Mouse (Mus musculus) lung, embryonic 14.5 days (tissue): ENCODE data around the gene Spata18. TPM values are rescaled to one million over a fixed set of nuclear protein-coding genes. Genes with fewer than 3 reads are reported as not detected.

Source experiments
- ATAC-seq: fragments of 200-750 bp; cut with Nextera tagmentation; 2 replicates; pipeline ENCODE4 v1.8.0; 2017; ENCODE audit warnings: mild to moderate bottlenecking, moderate TSS enrichment, moderate library complexity; ENCODE audit not compliant: insufficient read depth
- DNase-seq: peaks from one replicate; pipeline ENCODE4 v3.0.0-alpha.2; 2015
- H3K27ac ChIP-seq: fragments of 300-500 bp; sonication (generic); 2 replicates; pipeline ENCODE4 v1.5.1; 2014; ENCODE audit warnings: low read depth, mild to moderate bottlenecking, moderate library complexity
- H3K27me3 ChIP-seq: fragments of 300-500 bp; sonication (generic); 2 replicates; pipeline ENCODE4 v1.6.1; 2014; ENCODE audit warnings: low read length, control low read depth; ENCODE audit not compliant: insufficient read depth
- H3K36me3 ChIP-seq: fragments of 300-500 bp; sonication (generic); 2 replicates; pipeline ENCODE4 v1.6.1; 2014; ENCODE audit warnings: control low read depth; ENCODE audit not compliant: insufficient read depth
- H3K4me1 ChIP-seq: fragments of 300-500 bp; sonication (generic); 2 replicates; pipeline ENCODE4 v1.6.1; 2014; ENCODE audit warnings: antibody characterized with exemption, control low read depth; ENCODE audit not compliant: insufficient read depth
- H3K4me2 ChIP-seq: fragments of 300-500 bp; sonication (generic); 2 replicates; pipeline ENCODE4 v1.6.1; 2014; ENCODE audit warnings: mild to moderate bottlenecking
- H3K4me3 ChIP-seq: fragments of 300-500 bp; sonication (generic); 2 replicates; pipeline ENCODE4 v1.5.1; 2014; ENCODE audit warnings: low read depth, low read length
- H3K9ac ChIP-seq: fragments of 300-500 bp; sonication (generic); 2 replicates; pipeline ENCODE4 v1.6.1; 2014
- H3K9me3 ChIP-seq: fragments of 300-500 bp; sonication (generic); 2 replicates; pipeline ENCODE4 v1.6.1; 2016; ENCODE audit warnings: low read depth, low read length, control low read depth
- CTCF ChIP-seq: IDR thresholded peaks from 2 replicates; pipeline ENCODE4 v1.5.1; 2016; ENCODE audit warnings: antibody characterized with exemption, low read depth
- WGBS: fragments of 180-500 bp; shearing (Covaris S2); extraction: QIAGEN DNeasy Blood & Tissue Kit; methylation state at CpG from one replicate; pipeline ENCODE4 v1.1.7; 2014; 5-methylcytosine and 5-hydroxymethylcytosine counted together
- polyA plus RNA-seq: library from polyadenylated mRNA; unstranded; fragments of >200 nt; fragmentation: Nextera tagmentation; extraction: Ambion mirVana; gene quantifications from 2 replicates; pipeline ENCODE4 v1.2.1, GENCODE M21; 2014

Spata18 gene
- polyA plus RNA-seq, 1 experiment from 2014 or later = 0.86 TPM

- 0 out of 2 replicates have a peak overlapping the region, but pooled peaks have one; percentile 0 for H3K4me2 ChIP-seq
- peak; percentile 48 for DNase-seq
- peak; percentile 56 for ATAC-seq
These were observed 50.1 kb downstream of the Spata18 start for GRCm38 (mm10) chr5:73701063-73701890.

GRCm38 (mm10) chr5:73701946-73702710 lies 50.9 kb downstream of the Spata18 start:
- H3K4me3 ChIP-seq = no peak overlapping the region
- ATAC-seq (no peak), DNase-seq (peak; percentile 19)
- H3K27me3 ChIP-seq = no peaks in the 10 kb centered on the region
- H3K36me3 ChIP-seq = no peaks in the 10 kb centered on the region
- H3K4me2 ChIP-seq = no peak overlapping the region
- H3K9ac ChIP-seq = no peak overlapping the region
- 55% methylated on average over 12 of the region's 12 CpGs for whole genome bisulfite sequencing
- H3K9me3 ChIP-seq = no peaks in the 10 kb centered on the region
- peaks cover 7% of the 10 kb centered on the region; the same call in 1 of the 2 replicates for H3K4me1 ChIP-seq
- no peak for TF ChIP-seq CTCF
- H3K27ac ChIP-seq = no peak overlapping the region

More at GRCm38 (mm10) chr5:73701063-73701890, 50.1 kb downstream of the Spata18 start:
- Histone ChIP-seq H3K27ac (peak overlapping the region; percentile 67; the same call in 1 of the 2 replicates), H3K9ac (no peak overlapping the region), H3K36me3 (no peaks in the 10 kb centered on the region), H3K4me3 (no peak overlapping the region), H3K9me3 (no peaks in the 10 kb centered on the region), H3K27me3 (no peaks in the 10 kb centered on the region), H3K4me1 (peaks cover 7% of the 10 kb centered on the region; the same call in 1 of the 2 replicates)
- WGBS = 25% methylated on average over 17 of the region's 17 CpGs
- no peak for TF ChIP-seq CTCF

DNA sequence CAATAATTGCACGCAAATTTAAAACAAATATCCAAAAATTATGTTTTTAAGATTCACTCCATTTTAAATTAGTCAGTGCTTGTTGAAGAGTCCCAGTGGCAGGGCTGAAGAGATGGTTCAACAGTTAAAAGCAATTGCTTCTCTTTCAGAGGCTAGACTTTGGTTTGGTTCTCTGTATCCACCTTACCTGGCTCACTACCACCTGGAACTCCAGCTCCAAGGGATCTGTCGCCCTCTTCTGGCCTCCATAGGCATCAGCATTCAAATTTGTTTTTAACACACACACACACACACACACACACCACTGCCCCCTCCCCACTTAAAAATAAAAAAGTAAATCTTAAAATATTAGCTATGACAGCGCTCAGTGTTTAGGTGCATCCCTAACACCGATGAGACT lies 51.9 kb downstream of the Spata18 start:
- 88% methylated on average over 4 of the region's 4 CpGs for WGBS

GRCm38 (mm10) chr5:73704263-73704662 lies 53.1 kb downstream of the Spata18 start:
- Histone ChIP-seq H3K27me3 (no peaks in the 10 kb centered on the region), H3K36me3 (no peaks in the 10 kb centered on the region), H3K27ac (no peak overlapping the region), H3K4me2 (no peak overlapping the region), H3K9ac (no peak overlapping the region), H3K4me1 (peaks cover 7% of the 10 kb centered on the region; the same call in 1 of the 2 replicates), H3K9me3 (no peaks in the 10 kb centered on the region), H3K4me3 (no peak overlapping the region)
- DNase-seq (peak; percentile 28), ATAC-seq (no peak)
- TF ChIP-seq CTCF = peak; percentile 45
- WGBS = 38% methylated on average over 14 of the region's 14 CpGs

More for the DNA sequence above, 51.9 kb downstream of the Spata18 start:
- TF ChIP-seq CTCF = peak; percentile 27
- ATAC-seq (no peak), DNase-seq (no peak)
- no peaks in the 10 kb centered on the region for H3K36me3 ChIP-seq
- no peak overlapping the region for H3K4me2 ChIP-seq
- no peak overlapping the region for H3K27ac ChIP-seq
- H3K4me1 ChIP-seq = peaks cover 7% of the 10 kb centered on the region; the same call in 1 of the 2 replicates
- no peak overlapping the region for H3K4me3 ChIP-seq
- no peak overlapping the region for H3K9ac ChIP-seq
- H3K9me3 ChIP-seq = no peaks in the 10 kb centered on the region
- H3K27me3 ChIP-seq = no peaks in the 10 kb centered on the region

DNA sequence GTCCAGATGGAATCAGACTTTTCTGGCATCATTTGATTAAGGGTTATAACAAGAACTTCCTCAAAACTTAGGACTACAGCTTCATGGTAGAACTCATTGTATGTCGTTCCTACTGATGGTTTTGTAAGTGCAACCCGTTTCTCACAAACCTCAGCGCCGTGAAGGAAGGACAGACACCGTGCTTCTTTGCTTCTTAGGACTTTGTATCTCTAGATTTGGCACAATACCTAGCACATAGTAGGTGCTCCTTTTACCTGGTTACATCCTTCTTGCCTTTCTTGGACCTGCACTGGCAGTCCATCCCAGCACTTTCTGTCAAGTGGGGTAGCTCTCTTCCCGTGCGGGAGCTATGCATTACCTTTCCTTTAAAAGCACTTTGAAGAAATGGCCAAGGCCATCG lies 53.6 kb downstream of the Spata18 start:
- no peak overlapping the region for H3K4me2 ChIP-seq
- TF ChIP-seq CTCF = no peak
- no peak overlapping the region for H3K27ac ChIP-seq
- no peaks in the 10 kb centered on the region for H3K9me3 ChIP-seq
- 90% methylated on average over 8 of the region's 8 CpGs for WGBS
- H3K9ac ChIP-seq = no peak overlapping the region
- H3K36me3 ChIP-seq = no peaks in the 10 kb centered on the region
- no peaks in the 10 kb centered on the region for H3K27me3 ChIP-seq
- peaks cover 7% of the 10 kb centered on the region; the same call in 1 of the 2 replicates for H3K4me1 ChIP-seq
- H3K4me3 ChIP-seq = no peak overlapping the region
- no peak for DNase-seq
- ATAC-seq = no peak

GRCm38 (mm10) chr5:73705290-73705689 lies 54.1 kb downstream of the Spata18 start:
- Histone ChIP-seq H3K4me3 (no peak overlapping the region), H3K4me1 (peaks cover 7% of the 10 kb centered on the region; the same call in 1 of the 2 replicates), H3K9me3 (no peaks in the 10 kb centered on the region), H3K9ac (no peak overlapping the region), H3K27me3 (no peaks in the 10 kb centered on the region), H3K36me3 (no peaks in the 10 kb centered on the region), H3K4me2 (no peak overlapping the region), H3K27ac (no peak overlapping the region)
- ATAC-seq = no peak
- WGBS = 91% methylated on average over 5 of the region's 5 CpGs
- TF ChIP-seq CTCF = no peak
- DNase-seq = no peak

DNA sequence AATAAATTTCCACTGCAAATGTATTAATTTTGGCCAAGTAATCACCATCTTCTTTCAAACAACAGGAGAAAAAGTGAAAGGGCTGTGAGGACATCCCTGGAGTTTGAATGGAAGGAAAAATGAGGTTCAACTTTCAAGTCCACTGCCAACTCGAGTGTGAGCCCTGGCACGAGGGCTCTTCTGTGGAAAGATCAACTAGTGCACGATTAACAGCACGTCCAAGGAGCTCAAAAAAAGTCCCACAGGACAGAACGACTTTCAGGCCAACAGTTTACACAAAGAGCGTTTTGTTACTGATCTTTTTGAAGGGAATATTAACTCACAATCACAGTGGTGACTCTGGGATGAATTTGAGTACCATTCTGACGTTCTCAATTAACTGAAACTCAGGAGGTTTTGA lies 61.7 kb downstream of the Spata18 start:
- 26% methylated on average over 7 of the region's 7 CpGs for whole genome bisulfite sequencing
- Histone ChIP-seq H3K27me3 (no peaks in the 10 kb centered on the region), H3K9me3 (no peaks in the 10 kb centered on the region), H3K4me3 (no peak overlapping the region), H3K36me3 (no peaks in the 10 kb centered on the region), H3K4me2 (no peak overlapping the region), H3K4me1 (no peaks in the 10 kb centered on the region), H3K9ac (no peak overlapping the region), H3K27ac (no peak overlapping the region)
- TF ChIP-seq CTCF = no peak
- DNase-seq (peak; percentile 86), ATAC-seq (no peak)
